Mouse (Mus musculus): ENCODE measurements around the gene A630001G21Rik. TPM values are rescaled to one million over a fixed set of nuclear protein-coding genes. Genes with fewer than 3 reads are reported as not detected.

The A630001G21Rik gene
- total RNA-seq, 2 experiments from 2014 or later: 0.76 to 1.5 TPM

GRCm38 (mm10) chr1:85680226-85680625 is 98.2 kb downstream of the A630001G21Rik start:
- DNase-seq (ENCODE audit: low spot score in 2 of 2): no peak

Small RNA genes within 50 kb of the gene (microRNA-seq; reads per million reads assigned to microRNA genes)
- gene Gm25472 (not detected), gene Mir8096 (not detected)

Other genes with a start within 250 kb of the A630001G21Rik start
- not detected for gene G530012D18Rik, start 203.0 kb downstream of the A630001G21Rik start, total RNA-seq (2021)
- gene Sp110, start 179.8 kb downstream of the A630001G21Rik start, total RNA-seq (2021): 1 to 10 TPM; 2.5 to 4.0 TPM
- 1 to 10 TPM; 7.1 to 8.4 TPM for gene Sp140, start 178.3 kb downstream of the A630001G21Rik start, total RNA-seq (2021)
- 10 to 100 TPM in 1 of 2 experiments, 1 to 10 TPM in 1; 9.8 to 12.9 TPM for gene Sp100, start 128.7 kb downstream of the A630001G21Rik start, total RNA-seq (2021)
- gene Cab39, start 14.8 kb upstream of the A630001G21Rik start, total RNA-seq (2021): 100 to 1,000 TPM; 110 to 111 TPM
- gene Itm2c, start 115.6 kb upstream of the A630001G21Rik start, total RNA-seq (2021): 100 to 1,000 TPM; 412 to 422 TPM
- gene 4933407L21Rik, start 149.8 kb upstream of the A630001G21Rik start, total RNA-seq (2021): 1 to 10 TPM in 1 of 2 experiments, under 1 TPM in 1; 0.45 to 1.1 TPM
- gene Gpr55, start 182.4 kb upstream of the A630001G21Rik start, total RNA-seq (2021): under 1 TPM; 0.59 to 0.73 TPM
- not detected for gene Spata3, start 238.2 kb upstream of the A630001G21Rik start, total RNA-seq (2021)

All from adrenal gland, postnatal 4 days (tissue).